Mouse (Mus musculus): ENCODE data around the gene Dtymk.
"Not testable (repeated sequence)": the region's sequence is repeated elsewhere in the genome, so short reads cannot be mapped to it uniquely, and the experiment has no call there.

The Dtymk gene

GRCm38 (mm10) chr1:93801741-93802238 lies at the start of gene Dtymk:
TSS of gene Dtymk (minus strand) at chr1:93801934.
- peak; percentile 94 to 96 for DNase-seq

GRCm38 (mm10) chr1:93845766-93846366 lies 44.1 kb upstream of the Dtymk start:
- not testable (repeated sequence) for DNase-seq

DNA sequence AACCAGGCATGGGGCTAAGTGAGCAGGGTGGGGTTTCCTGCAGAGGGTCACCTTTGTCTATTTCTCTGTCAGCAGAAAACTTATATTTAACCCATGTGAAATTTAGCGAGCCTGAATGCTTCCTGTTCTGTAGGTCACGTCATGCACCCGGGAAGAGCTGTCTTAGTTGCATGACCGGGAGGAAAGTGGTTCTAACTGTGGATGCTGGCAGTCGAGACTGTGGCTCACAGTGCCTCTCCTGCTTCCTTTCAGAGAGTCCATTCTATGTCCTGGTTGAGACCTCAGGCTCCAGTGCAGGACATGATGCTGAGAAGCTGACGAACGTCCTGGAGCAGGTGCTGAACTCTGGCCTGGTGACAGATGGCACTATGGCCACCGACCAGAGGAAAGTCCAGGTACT lies 36.8 kb upstream of the Dtymk start:
- DNase-seq: not testable (repeated sequence)

DNA sequence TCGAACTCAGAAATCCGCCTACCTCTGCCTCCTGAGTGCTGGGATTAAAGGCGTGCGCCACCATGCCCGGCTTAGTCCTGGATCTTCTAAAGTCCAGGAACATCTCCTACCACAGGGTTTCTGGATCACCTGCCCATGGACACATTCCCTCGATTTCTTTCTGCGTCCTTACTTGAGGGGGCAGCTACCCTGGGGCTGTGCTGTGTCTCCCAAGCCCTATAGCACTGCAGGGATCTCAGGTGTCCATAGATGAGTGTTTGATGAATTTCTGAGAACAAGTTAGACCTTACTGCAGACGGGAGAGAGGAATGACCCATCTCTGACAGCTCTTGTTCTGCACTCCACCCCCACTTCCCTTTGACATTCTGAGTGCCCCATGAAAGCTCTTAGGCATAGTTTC lies 35.6 kb upstream of the Dtymk start:
- no peak for DNase-seq

GRCm38 (mm10) chr1:93836532-93836913 lies 34.8 kb upstream of the Dtymk start:
- no peak for DNase-seq

DNA sequence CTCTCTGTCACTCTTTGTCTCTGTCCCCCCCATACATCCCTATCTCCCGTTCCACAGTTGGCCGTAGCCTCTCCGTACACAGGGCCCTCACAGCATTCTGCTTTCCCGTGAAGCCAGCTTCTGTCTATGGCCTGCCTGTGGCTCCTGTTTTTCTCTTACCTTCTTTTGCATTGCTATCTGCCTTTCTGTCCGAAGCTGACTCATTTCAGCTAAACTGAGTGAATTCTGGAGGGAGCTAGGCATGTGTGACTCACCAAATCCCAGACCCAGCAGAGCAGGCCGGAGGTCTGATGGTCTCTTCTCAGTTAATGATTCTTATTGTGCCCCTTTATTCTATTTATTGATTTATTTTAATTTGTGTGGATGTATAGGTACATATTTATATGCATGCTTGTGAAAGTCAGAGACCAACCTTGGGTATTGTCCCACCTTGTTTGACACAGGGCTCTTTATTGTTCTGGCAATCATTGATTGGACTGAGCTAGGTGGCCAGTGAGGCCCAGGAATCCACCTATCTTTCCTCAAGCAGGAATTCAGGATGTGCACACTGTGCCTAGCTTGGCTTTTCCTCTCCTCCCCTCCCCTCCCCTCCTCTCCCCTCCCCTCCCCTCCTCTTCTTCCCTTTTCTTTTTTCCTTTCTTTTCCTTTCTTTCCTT lies 34.3 kb upstream of the Dtymk start:
- DNase-seq: no peak

- DNase-seq: no peak
Observed at GRCm38 (mm10) chr1:93835211-93835610, 33.5 kb upstream of the Dtymk start.

GRCm38 (mm10) chr1:93834671-93835150 lies 33.0 kb upstream of the Dtymk start:
- DNase-seq: no peak

DNA sequence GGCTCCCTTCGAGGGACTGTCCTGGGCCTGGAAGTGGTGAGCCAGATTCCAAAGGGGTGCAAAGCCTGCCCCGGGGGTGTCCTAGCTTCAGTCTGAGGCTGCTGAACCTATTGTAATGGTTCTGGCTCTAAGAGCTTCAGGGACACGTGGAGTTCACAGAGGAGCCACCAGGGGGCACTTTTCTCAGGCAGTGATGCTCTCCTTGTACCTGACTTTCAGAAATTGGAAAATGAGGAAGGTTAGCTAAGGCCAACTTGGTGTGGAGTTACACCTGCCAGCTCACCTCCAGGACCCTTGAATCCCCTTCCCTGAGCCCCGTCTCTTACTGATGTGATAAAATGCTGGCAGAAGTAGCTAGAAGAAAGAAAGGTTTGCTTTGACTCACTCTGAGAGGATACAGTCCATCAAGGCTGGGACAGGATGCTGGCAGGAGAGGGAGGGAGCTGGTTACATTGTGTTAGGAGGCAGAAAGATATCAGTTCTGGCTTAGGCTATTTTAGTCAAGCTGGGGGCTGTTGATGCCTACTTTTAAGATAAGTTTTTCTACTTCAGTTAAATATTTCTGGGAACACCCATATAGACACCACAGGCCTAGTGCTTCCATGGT lies 31.1 kb upstream of the Dtymk start:
- not testable (repeated sequence) for DNase-seq

GRCm38 (mm10) chr1:93826540-93826835 lies 24.8 kb upstream of the Dtymk start:
- DNase-seq: peak in 1 of 2 experiments; percentile 14

DNA sequence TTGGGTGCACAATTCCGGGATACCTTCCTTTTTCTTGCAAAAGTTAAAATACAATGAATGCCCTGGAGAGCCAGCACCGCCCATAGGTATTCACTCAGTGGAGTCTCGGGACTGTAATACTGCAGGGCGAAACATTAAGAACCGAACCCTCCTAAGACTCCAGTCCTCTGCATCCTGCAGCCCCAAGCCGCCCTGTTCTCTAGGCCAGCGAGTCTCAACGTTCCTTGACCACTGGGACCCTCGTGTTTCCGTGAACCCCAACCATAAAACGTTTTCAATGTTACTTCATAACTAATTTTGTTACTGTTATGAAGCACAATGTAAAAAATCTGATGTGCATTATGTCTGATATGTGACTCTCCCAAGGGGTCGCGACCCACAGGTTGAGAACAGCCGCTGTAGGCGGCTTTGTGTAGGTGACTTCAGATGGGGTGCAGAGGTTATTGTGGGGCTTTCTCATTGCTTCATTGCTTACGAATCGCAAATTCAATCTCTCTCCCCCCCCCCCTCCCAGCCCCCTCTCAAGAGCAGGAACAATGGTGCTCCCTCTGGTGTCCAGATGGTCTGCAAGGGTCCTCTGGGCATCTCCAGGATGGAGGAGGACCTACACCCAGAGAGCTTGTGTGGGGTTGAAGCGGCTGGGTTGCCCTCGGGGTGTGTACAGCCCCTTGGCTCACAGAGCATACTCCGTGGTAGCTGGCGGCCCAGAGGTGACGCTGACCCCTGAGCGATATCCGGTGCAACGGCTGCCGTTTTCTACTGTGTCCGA lies 24.2 kb upstream of the Dtymk start:
- DNase-seq: no peak

- DNase-seq: peak; percentile 97 to 98
Observed at GRCm38 (mm10) chr1:93825105-93825674, 23.5 kb upstream of the Dtymk start.

DNA sequence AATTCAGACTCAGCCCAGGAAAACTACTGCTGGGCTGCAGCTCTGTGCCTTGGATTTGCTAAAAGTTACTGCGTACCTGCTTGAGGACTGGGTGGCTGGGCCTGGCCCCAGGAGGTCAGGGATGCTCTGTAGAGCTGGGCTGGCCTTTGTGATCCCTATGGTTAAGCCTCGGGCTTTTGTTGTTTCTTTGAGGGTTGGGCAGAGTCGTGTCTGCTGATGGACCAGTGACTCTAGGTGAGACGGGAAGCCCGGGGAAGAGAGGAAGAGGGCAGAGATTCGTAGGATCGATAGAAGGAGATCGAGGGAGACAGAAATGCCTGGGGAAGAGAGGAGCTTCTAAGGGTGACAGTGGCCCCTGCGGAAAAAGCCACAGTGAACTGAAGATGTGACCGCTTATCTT lies 22.9 kb upstream of the Dtymk start, which contains the start of gene D2hgdh:
Gene D2hgdh (plus strand): TSS at position 301 of the 400 bp plus-strand sequence.
- no peak for DNase-seq

GRCm38 (mm10) chr1:93823796-93824495 lies 22.2 kb upstream of the Dtymk start:
- no peak for DNase-seq

- no peak for DNase-seq
Observed at GRCm38 (mm10) chr1:93818722-93819121, 17.0 kb upstream of the Dtymk start.

GRCm38 (mm10) chr1:93817823-93818532 lies 16.2 kb upstream of the Dtymk start:
- DNase-seq: no peak

DNA sequence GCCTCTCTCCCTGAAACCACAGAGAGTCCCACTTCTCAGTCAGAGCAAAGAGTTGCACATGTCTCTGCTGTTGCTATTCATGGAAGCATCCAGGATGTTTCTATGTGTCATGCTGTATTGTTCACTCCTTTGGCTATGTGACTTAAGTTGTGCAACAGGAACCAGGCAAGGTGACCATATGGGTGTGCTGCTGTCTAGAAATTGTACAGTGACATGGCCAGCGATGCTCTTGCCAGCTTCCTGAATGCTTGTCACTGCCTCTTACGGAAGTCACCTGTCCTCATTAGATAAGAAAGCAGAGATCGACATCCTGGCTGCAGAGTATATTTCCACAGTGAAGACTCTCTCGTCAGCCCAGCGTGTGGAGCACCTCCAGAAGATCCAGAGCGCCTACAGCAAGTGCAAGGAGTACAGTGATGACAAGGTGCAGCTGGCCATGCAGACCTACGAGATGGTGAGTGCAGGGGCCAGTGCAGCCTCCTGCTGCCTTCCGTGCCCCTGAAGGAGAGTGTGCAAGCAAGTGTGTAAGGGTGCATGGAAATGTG lies 9.8 kb upstream of the Dtymk start:
- DNase-seq: no peak

DNA sequence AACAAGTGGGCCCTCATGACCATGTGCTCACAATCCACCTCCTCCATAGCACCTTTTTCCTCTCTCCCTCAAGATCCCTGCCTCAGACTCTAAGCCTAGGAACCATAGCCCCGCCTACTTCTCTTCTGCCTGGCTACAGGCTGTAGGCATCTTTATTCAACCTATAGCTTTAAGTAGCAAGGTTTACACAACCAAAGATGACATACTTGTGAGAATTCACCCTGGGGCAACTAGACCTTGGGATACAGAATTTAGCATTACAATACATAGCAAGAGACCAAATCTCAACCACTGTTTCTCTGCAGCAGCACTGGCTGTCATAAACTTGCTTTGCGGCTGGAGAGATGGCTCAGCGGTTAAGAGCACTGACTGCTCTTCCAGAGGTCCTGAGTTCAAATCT lies 8.3 kb upstream of the Dtymk start:
- no peak for DNase-seq

GRCm38 (mm10) chr1:93808871-93809270 lies 7.1 kb upstream of the Dtymk start:
- no peak for DNase-seq

- DNase-seq: no peak
Observed at GRCm38 (mm10) chr1:93805221-93805951, 3.7 kb upstream of the Dtymk start.

DNA sequence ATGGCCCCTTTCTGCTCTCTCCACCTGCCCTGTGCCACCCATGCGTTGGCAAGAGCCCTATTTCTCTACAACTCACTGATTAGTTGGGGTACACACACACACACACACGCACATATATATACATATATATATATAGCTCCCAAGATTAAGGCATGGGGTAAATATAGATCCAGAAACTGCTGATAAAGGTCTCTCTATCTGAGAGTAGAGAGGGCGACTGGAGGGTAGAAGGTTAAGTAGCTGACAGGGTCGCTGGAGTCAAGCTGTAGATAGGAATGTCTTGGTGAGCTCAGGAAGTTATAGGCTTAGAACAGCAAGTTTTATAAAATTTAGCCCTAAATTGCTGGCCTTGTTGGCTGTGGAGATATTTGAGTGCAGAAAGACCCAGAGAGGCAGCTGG lies 3.1 kb upstream of the Dtymk start:
- DNase-seq: no peak

All from kidney, postnatal 25 days (tissue).